Mouse (Mus musculus): ENCODE results near the gene Aadacl2. TPM values are rescaled to one million over a fixed set of nuclear protein-coding genes. Genes with fewer than 3 reads are reported as not detected.

Aadacl2 gene
- polyA plus RNA-seq (2015; fragmentation: Nextera tagmentation; extraction: Ambion mirVana): 0.30 and 0.43 TPM in 2 replicates

GRCm38 (mm10) chr3:60006443-60006842, at the start of gene Aadacl2:
Gene Aadacl2 (plus strand): TSS chr3:60006743.
- no peaks in the 10 kb centered on the region for H3K9me3 ChIP-seq
- no peak within 1 kb of the TSS for H3K27ac ChIP-seq
- H3K4me3 ChIP-seq: no peak within 1 kb of the TSS
- no peak within 1 kb of the TSS for H3K9ac ChIP-seq
- no peak within 1 kb of the TSS for H3K4me2 ChIP-seq
- WGBS: 81% methylated on average over 1 of the region's 1 CpGs
- no peaks in the 10 kb centered on the region for H3K27me3 ChIP-seq
- H3K4me1 ChIP-seq: no peaks in the 10 kb centered on the region
- ATAC-seq (ENCODE audit: insufficient number of reproducible peaks, insufficient read depth, low FRiP score, low TSS enrichment, low read depth): no peak
- no peaks in the 10 kb centered on the region for H3K36me3 ChIP-seq

GRCm38 (mm10) chr3:59970891-59971290, 35.7 kb upstream of the Aadacl2 start:
- Histone ChIP-seq H3K4me1 (no peaks in the 10 kb centered on the region), H3K9ac (no peak overlapping the region), H3K4me3 (no peak overlapping the region), H3K27ac (no peak overlapping the region), H3K4me2 (no peak overlapping the region), H3K36me3 (no peaks in the 10 kb centered on the region), H3K27me3 (no peaks in the 10 kb centered on the region), H3K9me3 (no peaks in the 10 kb centered on the region)
- ATAC-seq (ENCODE audit: insufficient number of reproducible peaks, insufficient read depth, low FRiP score, low TSS enrichment, low read depth): no peak
- WGBS: 87% methylated on average over 5 of the region's 5 CpGs

GRCm38 (mm10) chr3:59974591-59974990, 32.0 kb upstream of the Aadacl2 start:
- H3K27me3 ChIP-seq: no peaks in the 10 kb centered on the region
- no peaks in the 10 kb centered on the region for H3K4me1 ChIP-seq
- no peak overlapping the region for H3K9ac ChIP-seq
- no peak for ATAC-seq (ENCODE audit: insufficient number of reproducible peaks, insufficient read depth, low FRiP score, low TSS enrichment, low read depth)
- H3K27ac ChIP-seq: no peak overlapping the region
- H3K9me3 ChIP-seq: no peaks in the 10 kb centered on the region
- H3K4me2 ChIP-seq: no peak overlapping the region
- H3K4me3 ChIP-seq: no peak overlapping the region
- no peaks in the 10 kb centered on the region for H3K36me3 ChIP-seq

DNA sequence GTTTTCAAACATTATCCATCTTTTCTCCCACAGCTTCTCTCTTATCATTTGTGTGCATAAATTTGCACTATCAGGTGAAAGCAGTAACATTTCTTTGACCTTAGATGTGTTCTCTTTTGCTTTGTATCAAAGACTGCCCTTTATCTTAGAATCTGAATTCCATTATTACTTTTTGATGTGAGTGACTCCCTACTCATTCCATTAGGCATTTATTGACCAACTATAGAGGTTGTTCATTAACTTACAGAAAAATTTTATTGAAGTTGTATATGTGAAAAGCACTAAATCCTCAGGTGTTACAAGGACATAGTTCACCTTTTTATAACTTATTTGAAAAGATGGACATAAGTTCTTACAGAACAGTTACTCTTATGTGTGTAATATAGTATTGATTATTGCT, 2.9 kb upstream of the Aadacl2 start:
- no peak overlapping the region for H3K4me3 ChIP-seq
- no peak overlapping the region for H3K27ac ChIP-seq
- no peaks in the 10 kb centered on the region for H3K36me3 ChIP-seq
- no peak overlapping the region for H3K9ac ChIP-seq
- no peaks in the 10 kb centered on the region for H3K9me3 ChIP-seq
- ATAC-seq (ENCODE audit: insufficient number of reproducible peaks, insufficient read depth, low FRiP score, low TSS enrichment, low read depth): no peak
- no peaks in the 10 kb centered on the region for H3K4me1 ChIP-seq
- H3K27me3 ChIP-seq: no peaks in the 10 kb centered on the region
- H3K4me2 ChIP-seq: no peak overlapping the region

DNA sequence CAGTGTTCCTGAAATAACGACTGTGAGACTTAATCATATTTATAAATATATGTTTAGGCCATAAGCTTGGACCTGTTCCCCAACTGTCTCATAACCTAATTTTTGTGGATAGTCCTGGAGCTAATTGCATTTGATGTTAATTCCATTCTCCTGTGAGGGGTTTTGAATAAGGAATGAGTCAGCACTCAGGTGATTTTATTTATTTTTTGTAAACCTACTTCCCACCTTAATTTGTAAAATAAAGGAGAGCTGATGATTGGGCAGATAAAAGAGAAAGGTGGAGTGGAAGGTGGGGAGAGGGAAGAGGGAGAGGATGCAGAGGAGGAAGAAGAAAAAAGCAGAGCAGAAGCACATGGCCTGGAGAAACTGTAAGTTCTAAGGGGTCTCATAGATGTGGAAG, 18.9 kb downstream of the Aadacl2 start, which contains the start of gene Aadac:
Gene Aadac, plus strand, starts transcription at position 301 of the 400 bp plus-strand sequence.
- ATAC-seq (ENCODE audit: insufficient number of reproducible peaks, insufficient read depth, low FRiP score, low TSS enrichment, low read depth): no peak
- no peaks in the 10 kb centered on the region for H3K9me3 ChIP-seq
- no peaks in the 10 kb centered on the region for H3K27me3 ChIP-seq
- no peak within 1 kb of the TSS for H3K9ac ChIP-seq
- H3K27ac ChIP-seq: no peak within 1 kb of the TSS
- no peaks in the 10 kb centered on the region for H3K36me3 ChIP-seq
- H3K4me1 ChIP-seq: no peaks in the 10 kb centered on the region
- no peak within 1 kb of the TSS for H3K4me2 ChIP-seq
- 71% methylated on average over 1 of the region's 1 CpGs for WGBS
- H3K4me3 ChIP-seq: no peak within 1 kb of the TSS

DNA sequence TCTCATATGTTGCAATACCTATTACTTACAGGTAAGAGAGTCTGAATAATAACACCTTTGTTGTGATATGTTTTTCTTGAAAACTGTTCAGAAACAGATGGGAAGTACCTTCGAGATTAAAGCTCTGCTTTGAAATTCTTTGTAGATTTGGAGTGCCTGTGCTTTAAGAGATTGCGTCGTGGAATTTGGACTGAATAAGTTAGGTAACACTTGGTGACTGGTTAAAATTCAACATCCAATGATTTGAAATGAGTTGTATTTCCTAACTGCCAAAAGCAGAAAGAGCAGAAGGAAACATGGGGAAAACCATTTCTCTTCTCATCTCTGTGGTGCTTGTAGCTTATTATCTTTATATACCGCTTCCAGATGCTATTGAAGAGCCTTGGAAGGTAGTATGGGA, 25.0 kb downstream of the Aadacl2 start:
- no peaks in the 10 kb centered on the region for H3K27me3 ChIP-seq
- H3K27ac ChIP-seq: no peak overlapping the region
- H3K9ac ChIP-seq: no peak overlapping the region
- WGBS: 86% methylated on average over 4 of the region's 4 CpGs
- no peaks in the 10 kb centered on the region for H3K4me1 ChIP-seq
- no peak for ATAC-seq (ENCODE audit: insufficient number of reproducible peaks, insufficient read depth, low FRiP score, low TSS enrichment, low read depth)
- H3K36me3 ChIP-seq: no peaks in the 10 kb centered on the region
- no peak overlapping the region for H3K4me2 ChIP-seq
- no peaks in the 10 kb centered on the region for H3K9me3 ChIP-seq
- no peak overlapping the region for H3K4me3 ChIP-seq

GRCm38 (mm10) chr3:60046221-60046913, 39.8 kb downstream of the Aadacl2 start:
- H3K9me3 ChIP-seq: no peaks in the 10 kb centered on the region
- no peak overlapping the region for H3K27ac ChIP-seq
- no peak overlapping the region for H3K9ac ChIP-seq
- no peak for ATAC-seq (ENCODE audit: insufficient number of reproducible peaks, insufficient read depth, low FRiP score, low TSS enrichment, low read depth)
- no peaks in the 10 kb centered on the region for H3K4me1 ChIP-seq
- no peaks in the 10 kb centered on the region for H3K36me3 ChIP-seq
- H3K4me2 ChIP-seq: no peak overlapping the region
- no peaks in the 10 kb centered on the region for H3K27me3 ChIP-seq
- WGBS: 82% methylated on average over 3 of the region's 3 CpGs
- H3K4me3 ChIP-seq: no peak overlapping the region

DNA sequence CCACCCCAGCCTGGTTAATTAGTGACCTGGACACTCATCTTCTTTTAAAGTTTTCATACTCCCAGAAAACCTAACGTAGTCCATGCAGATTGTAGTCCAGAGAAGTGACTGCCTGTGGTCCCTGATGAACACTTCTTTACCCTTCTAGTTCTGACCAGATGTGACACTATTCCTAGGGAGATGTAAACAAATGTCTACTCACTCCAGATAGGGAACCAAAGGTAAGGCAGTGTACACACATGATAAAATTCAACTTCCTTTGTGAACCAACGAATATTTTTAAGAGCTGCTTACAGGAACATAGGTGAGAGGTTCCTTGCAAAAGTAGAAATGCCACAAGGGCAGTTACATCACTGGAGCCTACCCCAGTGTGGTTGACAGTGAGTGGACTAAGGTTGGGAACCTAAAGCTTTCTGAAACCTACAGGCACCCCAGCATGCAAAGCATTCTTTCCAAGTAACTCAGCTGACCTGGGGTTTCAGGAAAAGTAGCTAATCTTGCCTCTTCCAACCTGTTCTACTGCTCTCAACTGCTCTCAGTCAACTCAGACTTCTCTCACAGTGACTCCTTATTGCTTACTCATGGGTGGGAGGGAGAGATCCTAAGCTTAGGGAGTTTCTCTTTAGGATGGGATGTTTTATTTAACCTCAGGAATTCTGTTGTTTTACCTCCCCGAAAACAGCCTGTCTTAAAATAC, 46.8 kb downstream of the Aadacl2 start:
- H3K27me3 ChIP-seq: no peaks in the 10 kb centered on the region
- no peak overlapping the region for H3K27ac ChIP-seq
- WGBS: 82% methylated on average over 3 of the region's 3 CpGs
- H3K4me3 ChIP-seq: no peak overlapping the region
- ATAC-seq (ENCODE audit: insufficient number of reproducible peaks, insufficient read depth, low FRiP score, low TSS enrichment, low read depth): no peak
- H3K4me2 ChIP-seq: no peak overlapping the region
- H3K9ac ChIP-seq: no peak overlapping the region
- H3K4me1 ChIP-seq: no peaks in the 10 kb centered on the region
- no peaks in the 10 kb centered on the region for H3K9me3 ChIP-seq
- H3K36me3 ChIP-seq: no peaks in the 10 kb centered on the region

GRCm38 (mm10) chr3:60053931-60054330, 47.4 kb downstream of the Aadacl2 start:
- H3K27ac ChIP-seq: no peak overlapping the region
- H3K9me3 ChIP-seq: no peaks in the 10 kb centered on the region
- no peak overlapping the region for H3K4me3 ChIP-seq
- 78% methylated on average over 2 of the region's 2 CpGs for WGBS
- no peaks in the 10 kb centered on the region for H3K27me3 ChIP-seq
- no peak for ATAC-seq (ENCODE audit: insufficient number of reproducible peaks, insufficient read depth, low FRiP score, low TSS enrichment, low read depth)
- H3K4me1 ChIP-seq: no peaks in the 10 kb centered on the region
- no peak overlapping the region for H3K9ac ChIP-seq
- H3K4me2 ChIP-seq: no peak overlapping the region
- H3K36me3 ChIP-seq: no peaks in the 10 kb centered on the region

- no peak overlapping the region for H3K27ac ChIP-seq
- H3K27me3 ChIP-seq: no peaks in the 10 kb centered on the region
- no peaks in the 10 kb centered on the region for H3K36me3 ChIP-seq
- H3K4me2 ChIP-seq: no peak overlapping the region
- no peak overlapping the region for H3K9ac ChIP-seq
- no peaks in the 10 kb centered on the region for H3K9me3 ChIP-seq
- H3K4me3 ChIP-seq: no peak overlapping the region
- ATAC-seq (ENCODE audit: insufficient number of reproducible peaks, insufficient read depth, low FRiP score, low TSS enrichment, low read depth): no peak
- no peaks in the 10 kb centered on the region for H3K4me1 ChIP-seq
- WGBS: 27% methylated on average over 3 of the region's 3 CpGs
Observed at GRCm38 (mm10) chr3:60056451-60056850, 49.9 kb downstream of the Aadacl2 start.

DNA sequence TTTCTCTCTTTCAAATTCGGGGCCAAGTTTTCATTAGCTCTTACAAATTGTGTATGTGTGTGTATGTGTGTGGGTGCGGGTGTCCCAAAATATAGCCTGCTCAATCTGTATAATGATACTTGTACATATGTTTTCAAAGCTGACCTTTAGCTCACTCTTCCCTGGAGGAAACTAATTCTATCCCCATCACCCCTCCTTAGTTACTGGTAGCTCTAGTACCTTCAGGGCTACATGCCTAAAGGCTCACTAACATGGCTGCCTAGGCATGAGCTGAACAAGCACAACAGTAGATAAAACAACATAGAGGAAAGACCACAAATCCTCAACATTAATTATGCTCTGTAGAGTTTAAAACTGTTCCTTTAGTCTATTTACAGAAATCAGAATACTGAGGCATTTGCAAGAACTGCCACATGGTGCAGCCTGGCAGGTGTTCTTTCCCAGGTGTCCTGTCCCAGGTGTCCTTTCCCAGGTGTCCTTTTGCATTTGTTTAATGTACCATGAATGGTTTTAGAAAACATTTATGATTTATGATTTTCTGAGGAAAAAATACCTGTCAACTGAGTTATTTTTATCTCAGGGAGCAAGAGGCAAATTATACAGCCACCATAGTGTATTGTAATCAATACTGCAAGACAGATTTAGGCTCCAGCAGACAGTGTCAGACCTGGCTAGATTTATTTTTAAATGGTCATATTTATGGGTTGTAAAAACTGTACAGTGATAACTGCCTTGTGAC, 50.7 kb downstream of the Aadacl2 start:
- no peaks in the 10 kb centered on the region for H3K9me3 ChIP-seq
- WGBS: 88% methylated on average over 2 of the region's 2 CpGs
- H3K4me1 ChIP-seq: no peaks in the 10 kb centered on the region
- H3K36me3 ChIP-seq: no peaks in the 10 kb centered on the region
- no peaks in the 10 kb centered on the region for H3K27me3 ChIP-seq
- no peak overlapping the region for H3K4me3 ChIP-seq
- H3K9ac ChIP-seq: no peak overlapping the region
- H3K4me2 ChIP-seq: no peak overlapping the region
- no peak for ATAC-seq (ENCODE audit: insufficient number of reproducible peaks, insufficient read depth, low FRiP score, low TSS enrichment, low read depth)
- no peak overlapping the region for H3K27ac ChIP-seq

GRCm38 (mm10) chr3:60057809-60058082, 51.2 kb downstream of the Aadacl2 start:
- Histone ChIP-seq H3K9me3 (no peaks in the 10 kb centered on the region), H3K4me1 (no peaks in the 10 kb centered on the region), H3K9ac (no peak overlapping the region), H3K4me2 (no peak overlapping the region), H3K27ac (no peak overlapping the region), H3K4me3 (no peak overlapping the region), H3K36me3 (no peaks in the 10 kb centered on the region), H3K27me3 (no peaks in the 10 kb centered on the region)
- WGBS: 79% methylated on average over 1 of the region's 1 CpGs
- ATAC-seq (ENCODE audit: insufficient number of reproducible peaks, insufficient read depth, low FRiP score, low TSS enrichment, low read depth): no peak

All from embryonic facial prominence, embryonic 13.5 days (tissue).